Mouse (Mus musculus): ENCODE data around the gene Pdzrn4. TPM values are rescaled to one million over a fixed set of nuclear protein-coding genes. Genes with fewer than 3 reads are reported as not detected.
"Not testable (repeated sequence)": the region's sequence is repeated elsewhere in the genome, so short reads cannot be mapped to it uniquely, and the experiment has no call there.

Gene Pdzrn4
- total RNA-seq (2021), result 1 to 10 TPM; 2.4 to 3.4 TPM

- intact Hi-C loops (cut with DNase I), result no loop called here
- DNase-seq (ENCODE audit: low spot score), result peak; percentile 4
Observed at GRCm38 (mm10) chr15:92396770-92397608, at the start of gene Pdzrn4. Gene Pdzrn4 (plus strand): TSS chr15:92396881.

- DNase-seq (ENCODE audit: low spot score), result no peak
- intact Hi-C loops (cut with DNase I), result no loop called here
Observed at GRCm38 (mm10) chr15:92347426-92347825, 49.3 kb upstream of the Pdzrn4 start.

GRCm38 (mm10) chr15:92347902-92348301 is 48.8 kb upstream of the Pdzrn4 start:
- no peak for DNase-seq (ENCODE audit: low spot score)
- intact Hi-C loops (cut with DNase I), result no loop called here

GRCm38 (mm10) chr15:92348453-92348852 is 48.2 kb upstream of the Pdzrn4 start:
- intact Hi-C loops (cut with DNase I), result not testable (repeated sequence)

GRCm38 (mm10) chr15:92364153-92364552 is 32.5 kb upstream of the Pdzrn4 start:
- DNase-seq (ENCODE audit: low spot score), result no peak
- intact Hi-C loops (cut with DNase I), result no loop called here

More at GRCm38 (mm10) chr15:92348453-92348852, 48.2 kb upstream of the Pdzrn4 start:
- not testable (repeated sequence) for DNase-seq (ENCODE audit: low spot score)

- intact Hi-C loops (cut with DNase I), result no loop called here
- DNase-seq (ENCODE audit: low spot score), result no peak
Observed at GRCm38 (mm10) chr15:92364592-92364991, 32.1 kb upstream of the Pdzrn4 start.

GRCm38 (mm10) chr15:92394811-92395210 is 1.9 kb upstream of the Pdzrn4 start:
- intact Hi-C loops (cut with DNase I), result no loop called here
- no peak for DNase-seq (ENCODE audit: low spot score)

- DNase-seq (ENCODE audit: low spot score), result no peak
Observed at GRCm38 (mm10) chr15:92398747-92399146, 2.1 kb downstream of the Pdzrn4 start.

GRCm38 (mm10) chr15:92399278-92399677 is 2.6 kb downstream of the Pdzrn4 start:
- intact Hi-C loops (cut with DNase I), result no loop called here
- no peak for DNase-seq (ENCODE audit: low spot score)

More at GRCm38 (mm10) chr15:92398747-92399146, 2.1 kb downstream of the Pdzrn4 start:
- intact Hi-C loops (cut with DNase I), result no loop called here

GRCm38 (mm10) chr15:92401554-92401953 is 4.9 kb downstream of the Pdzrn4 start:
- no peak for DNase-seq (ENCODE audit: low spot score)
- intact Hi-C loops (cut with DNase I), result no loop called here

- DNase-seq (ENCODE audit: low spot score), result no peak
- intact Hi-C loops (cut with DNase I), result no loop called here
Observed at GRCm38 (mm10) chr15:92415323-92415722, 18.6 kb downstream of the Pdzrn4 start.

- intact Hi-C loops (cut with DNase I), result no loop called here
Observed at GRCm38 (mm10) chr15:92416141-92416540, 19.5 kb downstream of the Pdzrn4 start.

GRCm38 (mm10) chr15:92416658-92417057 is 20.0 kb downstream of the Pdzrn4 start:
- intact Hi-C loops (cut with DNase I), result no loop called here
- DNase-seq (ENCODE audit: low spot score), result no peak

More at GRCm38 (mm10) chr15:92416141-92416540, 19.5 kb downstream of the Pdzrn4 start:
- no peak for DNase-seq (ENCODE audit: low spot score)

GRCm38 (mm10) chr15:92417120-92417519 is 20.4 kb downstream of the Pdzrn4 start:
- no peak for DNase-seq (ENCODE audit: low spot score)
- intact Hi-C loops (cut with DNase I), result no loop called here

GRCm38 (mm10) chr15:92434605-92435004 is 37.9 kb downstream of the Pdzrn4 start:
- no peak for DNase-seq (ENCODE audit: low spot score)
- intact Hi-C loops (cut with DNase I), result loop anchor here (2.0 kb wide), 1 partner anchor 170 kb away; no protein-coding TSS in a partner anchor

- intact Hi-C loops (cut with DNase I), result loop anchor here (2.0 kb wide), 1 partner anchor 171 kb away; no protein-coding TSS in a partner anchor
- DNase-seq (ENCODE audit: low spot score), result no peak
Observed at GRCm38 (mm10) chr15:92435306-92435705, 38.6 kb downstream of the Pdzrn4 start.

GRCm38 (mm10) chr15:92441630-92442180 is 45.0 kb downstream of the Pdzrn4 start:
- DNase-seq (ENCODE audit: low spot score), result no peak
- intact Hi-C loops (cut with DNase I), result no loop called here

GRCm38 (mm10) chr15:92447708-92448147 is 51.0 kb downstream of the Pdzrn4 start:
- no peak for DNase-seq (ENCODE audit: low spot score)
- intact Hi-C loops (cut with DNase I), result loop anchor here (2.0 kb wide), 1 partner anchor 769 kb away; no protein-coding TSS in a partner anchor

GRCm38 (mm10) chr15:92449112-92449511 is 52.4 kb downstream of the Pdzrn4 start:
- intact Hi-C loops (cut with DNase I), result no loop called here
- DNase-seq (ENCODE audit: low spot score), result no peak

GRCm38 (mm10) chr15:92452620-92453019 is 55.9 kb downstream of the Pdzrn4 start:
- intact Hi-C loops (cut with DNase I), result no loop called here
- no peak for DNase-seq (ENCODE audit: low spot score)

GRCm38 (mm10) chr15:92482198-92482597 is 85.5 kb downstream of the Pdzrn4 start:
- intact Hi-C loops (cut with DNase I), result no loop called here
- no peak for DNase-seq (ENCODE audit: low spot score)
